Mouse (Mus musculus): ENCODE data around the gene Bub1b. TPM values are rescaled to one million over a fixed set of nuclear protein-coding genes. Genes with fewer than 3 reads are reported as not detected.

Bub1b gene
- total RNA-seq, 4 experiments from 2014 or later = 0.56 to 0.94 (median 0.60) TPM

DNA sequence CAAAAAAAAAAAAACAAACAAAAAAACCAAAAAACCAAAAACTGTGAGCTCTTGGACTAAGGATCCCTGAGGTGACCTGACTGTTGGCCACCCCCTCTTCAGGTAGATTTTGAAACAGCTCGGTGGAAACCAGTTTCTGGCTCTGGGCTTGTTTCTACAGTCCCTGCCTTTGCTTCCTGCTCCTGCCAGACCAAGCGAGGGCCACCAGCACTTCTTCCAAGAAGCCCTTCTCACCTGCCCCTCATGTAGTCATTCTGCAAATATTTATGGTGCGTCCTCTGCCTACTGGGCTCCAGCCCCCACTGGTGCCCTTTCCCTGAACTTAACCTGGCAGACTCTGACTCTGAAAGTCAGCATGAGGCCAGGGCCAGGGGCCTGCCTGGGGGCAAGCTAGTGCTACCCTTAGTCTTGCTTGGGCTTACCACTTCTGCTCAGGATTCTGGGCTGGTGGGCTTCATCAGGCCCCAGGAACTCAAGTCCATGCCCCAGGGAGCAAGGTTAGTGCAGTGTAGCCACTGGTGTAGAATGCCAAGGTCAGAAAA is 67.0 kb downstream of the Bub1b start:
- DNase-seq (ENCODE audit: low spot score) = no peak

DNA sequence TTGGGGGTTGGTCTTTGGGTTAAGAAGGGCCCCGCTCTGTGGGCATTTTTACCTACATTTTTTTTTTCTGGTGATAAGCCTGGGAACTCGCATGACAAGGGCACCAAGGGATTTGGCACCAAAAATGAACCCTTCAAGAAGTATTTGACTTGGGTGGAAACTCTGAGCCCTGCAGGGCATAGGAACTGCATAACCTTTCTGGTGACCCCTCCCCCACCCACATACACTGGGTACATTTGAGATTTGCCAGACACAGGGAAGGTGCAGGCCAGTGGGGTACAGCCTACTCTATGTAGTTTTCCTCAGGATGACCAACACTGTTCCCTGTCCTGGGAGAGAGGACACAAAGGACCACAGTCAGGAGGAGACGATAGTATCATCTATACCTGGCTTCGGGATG is 67.6 kb downstream of the Bub1b start:
- no peak for DNase-seq (ENCODE audit: low spot score)

DNA sequence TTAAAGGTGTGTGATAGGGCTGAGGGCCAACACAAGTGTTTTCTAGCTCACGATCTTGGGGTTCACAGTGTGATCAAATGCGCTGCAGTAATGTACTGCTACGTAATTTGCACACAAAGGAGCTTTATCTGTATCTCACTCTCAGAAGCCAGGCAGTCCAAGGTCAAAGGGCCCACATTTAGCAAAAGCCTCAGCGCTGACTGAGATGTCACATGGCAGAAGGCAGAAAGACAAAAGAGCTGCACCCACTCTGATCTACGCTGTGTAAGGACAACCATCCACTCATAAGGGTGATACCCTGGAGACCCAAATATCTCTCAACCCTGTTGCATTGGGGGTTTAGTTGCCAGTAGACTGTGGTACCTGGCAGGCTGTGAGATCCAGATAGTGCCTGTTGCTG is 69.2 kb downstream of the Bub1b start:
- DNase-seq (ENCODE audit: low spot score) = no peak

DNA sequence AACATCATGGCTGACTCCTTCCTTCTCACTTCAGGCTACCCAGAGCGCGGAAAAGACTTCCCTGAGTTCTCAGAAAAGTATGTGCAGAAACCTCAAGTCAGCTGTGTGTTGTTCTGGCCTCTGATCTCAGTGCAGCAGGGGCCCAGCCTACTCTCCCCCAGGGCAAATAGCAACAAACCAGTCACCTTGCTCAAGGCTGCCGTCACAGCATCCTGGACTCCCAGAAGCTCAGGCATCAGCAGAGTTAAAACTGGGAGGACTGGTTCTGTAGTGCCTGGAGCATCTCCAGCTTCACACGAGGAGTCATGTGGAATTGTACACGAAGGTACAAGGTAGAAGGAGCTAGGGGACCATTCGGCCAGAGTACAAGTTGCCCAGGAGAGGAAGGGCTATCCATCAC is 71.2 kb downstream of the Bub1b start:
- no peak for DNase-seq (ENCODE audit: low spot score)

DNA sequence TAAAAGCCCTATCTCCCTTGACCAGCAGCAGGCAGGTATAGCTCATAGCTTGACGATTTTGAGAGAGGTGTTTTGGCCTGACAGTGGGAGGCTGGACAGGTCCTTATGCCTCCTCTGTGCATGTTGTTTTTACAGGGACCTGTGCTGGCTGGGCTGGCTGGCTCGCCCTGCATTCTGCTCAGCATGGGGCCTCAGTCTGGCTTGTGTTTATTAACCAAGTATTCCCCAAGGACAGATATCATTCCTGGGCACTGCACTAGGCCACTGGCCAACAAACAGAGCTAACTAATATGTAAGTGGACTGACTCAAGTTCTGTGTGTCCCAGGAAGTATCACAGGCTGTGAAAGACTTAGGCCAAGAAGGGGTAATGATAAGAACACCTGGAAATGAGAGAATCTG is 71.8 kb downstream of the Bub1b start:
- no peak for DNase-seq (ENCODE audit: low spot score)

DNA sequence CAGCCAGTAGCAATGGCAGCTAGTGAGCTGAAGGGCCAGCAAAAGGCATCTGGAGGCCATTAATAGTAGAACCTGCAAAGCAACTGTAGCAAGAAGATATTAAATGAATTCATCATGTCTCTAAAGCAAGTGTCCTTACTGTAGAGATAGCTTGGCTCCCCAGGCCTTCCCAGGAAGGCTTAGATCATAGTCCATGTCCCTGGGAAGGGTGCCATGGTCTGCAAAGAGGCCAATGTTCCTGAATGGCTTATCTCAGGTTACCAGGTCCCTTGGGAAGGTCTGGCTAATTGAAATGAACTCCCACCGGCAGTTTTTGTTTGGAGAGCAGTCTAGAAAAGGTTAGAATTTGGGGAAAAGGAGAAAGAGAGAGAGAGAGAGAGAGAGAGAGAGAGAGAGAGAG is 73.7 kb downstream of the Bub1b start:
- DNase-seq (ENCODE audit: low spot score) = no peak

DNA sequence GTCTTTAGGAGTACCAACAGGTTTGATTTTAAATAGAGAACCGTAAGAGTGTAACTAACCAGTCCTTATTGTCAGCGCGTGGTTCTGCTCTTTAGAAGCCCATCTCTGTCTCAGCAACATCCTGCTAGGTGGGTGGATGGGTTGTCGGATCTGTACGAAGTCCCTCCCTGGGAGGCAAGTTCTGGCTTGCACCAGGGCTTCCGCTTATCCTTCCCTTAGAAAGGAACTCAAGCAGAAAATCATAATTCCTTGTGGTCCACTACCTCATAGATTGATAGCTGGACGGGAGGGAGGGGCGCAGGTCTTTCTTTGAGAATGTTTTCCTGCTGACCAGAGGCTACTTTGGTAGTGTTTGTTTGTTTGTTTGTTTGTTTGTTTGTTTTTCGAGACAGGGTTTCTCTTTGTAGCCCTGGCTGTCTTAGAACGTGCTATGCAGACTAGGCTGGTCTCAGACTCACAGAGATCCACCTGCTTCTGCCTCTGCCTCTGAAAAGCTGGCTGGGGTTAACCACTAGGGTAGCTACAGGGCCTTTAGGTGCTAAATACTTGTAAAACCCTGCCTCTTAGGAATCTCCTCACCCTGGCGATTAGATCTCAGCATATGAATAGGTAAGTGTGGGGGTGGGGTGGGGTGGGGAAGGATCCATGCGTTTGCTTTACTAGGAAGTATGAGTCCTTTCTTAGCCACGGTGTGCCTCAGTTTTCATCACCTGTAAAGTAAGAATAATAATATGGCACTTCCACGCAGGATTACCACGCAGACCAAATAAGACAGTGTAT is 75.9 kb downstream of the Bub1b start:
- DNase-seq (ENCODE audit: low spot score) = no peak

DNA sequence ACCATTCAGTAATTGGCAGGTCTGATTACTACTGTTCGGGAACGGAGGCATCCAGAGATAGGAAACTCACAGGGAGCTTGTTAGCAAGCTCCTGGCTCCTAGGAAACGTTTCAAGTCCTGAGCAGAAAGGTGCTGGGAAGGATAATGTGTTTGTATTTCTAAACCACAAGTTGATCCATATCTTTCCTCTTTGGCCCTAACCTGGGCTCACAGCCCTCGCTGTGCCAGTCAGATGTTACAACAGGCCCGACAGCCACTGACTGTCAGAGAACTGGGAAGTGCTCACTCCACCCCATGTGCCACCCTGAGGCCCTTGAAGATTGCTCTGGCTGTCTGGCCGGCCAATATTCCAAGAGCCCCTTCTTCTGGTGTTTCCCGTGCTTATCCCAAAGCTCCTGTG is 76.5 kb downstream of the Bub1b start:
- no peak for DNase-seq (ENCODE audit: low spot score)

DNA sequence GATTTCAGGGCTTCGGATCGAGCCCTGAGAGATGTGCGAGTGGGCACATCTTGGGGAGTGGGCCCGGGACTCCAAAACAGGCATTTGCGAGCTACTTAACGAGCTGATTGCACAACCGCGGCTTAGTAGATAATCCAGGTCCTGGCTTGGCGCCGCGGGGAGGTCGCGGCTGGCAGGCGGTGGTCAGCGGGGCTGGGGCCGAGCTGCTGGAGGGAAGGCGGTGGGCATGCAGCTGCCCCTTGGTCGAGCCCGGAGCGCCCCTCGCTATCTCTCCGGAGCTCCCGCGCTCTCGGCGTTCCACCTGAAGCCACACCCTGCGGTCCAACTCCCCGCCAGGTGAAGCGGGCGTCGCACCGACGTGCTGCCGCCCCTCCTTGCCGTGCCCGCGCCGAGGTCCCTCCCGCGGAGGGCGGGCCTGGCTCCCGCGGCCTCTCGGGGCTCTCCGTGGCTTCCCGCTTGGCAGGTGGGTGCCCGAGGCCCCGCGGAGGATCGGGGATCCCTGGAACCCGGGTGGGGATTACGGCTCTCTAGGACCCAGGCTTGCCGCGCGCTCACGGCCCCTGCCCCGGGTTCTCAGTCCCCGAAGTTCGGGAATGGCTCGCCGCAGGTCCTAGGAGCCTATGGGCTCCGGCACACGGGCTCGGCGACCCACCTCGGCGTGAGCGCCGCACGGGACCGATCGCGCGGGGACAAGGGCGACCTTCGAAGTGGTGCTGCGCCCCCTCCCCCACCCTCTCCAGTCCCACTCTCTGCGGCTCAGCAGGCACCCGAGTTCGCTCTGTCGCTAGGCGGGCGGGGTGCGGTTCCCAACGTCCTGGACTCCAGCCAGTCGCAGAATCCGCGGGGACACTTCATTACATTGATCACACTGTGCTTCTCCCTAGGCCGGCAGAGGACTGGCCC is 79.1 kb downstream of the Bub1b start:
- DNase-seq (ENCODE audit: low spot score) = no peak

DNA sequence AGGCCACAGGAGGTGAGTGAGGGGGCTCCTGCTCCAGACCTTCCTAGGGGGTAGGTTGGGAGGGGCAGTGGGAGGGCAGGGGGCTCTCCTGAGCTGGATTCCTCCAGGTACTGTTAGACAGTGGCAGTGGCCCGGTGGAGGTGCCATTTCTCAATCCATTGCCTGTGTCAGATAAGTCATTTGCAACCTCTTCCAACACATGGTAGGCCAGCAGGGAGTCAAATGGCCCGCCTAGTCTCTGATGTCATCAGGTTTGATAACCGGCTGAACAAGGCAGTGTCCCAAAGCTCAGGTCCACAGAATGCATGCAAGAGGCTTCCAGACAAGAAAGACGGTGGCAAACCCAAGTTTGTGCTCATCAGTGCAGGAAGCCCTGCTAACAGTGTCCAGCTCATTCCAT is 79.8 kb downstream of the Bub1b start:
- no peak for DNase-seq (ENCODE audit: low spot score)

DNA sequence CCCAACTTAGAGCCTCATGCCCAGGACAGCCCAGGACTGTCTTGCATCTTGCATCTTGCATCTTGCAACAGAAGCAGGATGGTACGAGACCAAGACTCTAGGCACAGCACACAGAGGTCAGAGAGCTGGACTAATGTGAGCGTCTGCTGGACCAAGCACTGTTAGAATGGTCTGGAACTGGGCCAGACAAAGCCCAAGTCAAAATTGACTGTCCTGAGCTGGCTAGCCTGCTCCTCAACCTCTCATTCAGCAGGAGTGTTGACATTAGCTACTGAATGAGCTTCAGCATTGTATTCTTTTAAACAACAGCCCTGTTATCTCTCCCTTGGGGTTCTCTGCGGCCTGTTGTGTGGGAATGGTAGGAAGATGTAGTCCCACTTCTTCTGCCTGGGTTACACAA is 81.6 kb downstream of the Bub1b start:
- DNase-seq (ENCODE audit: low spot score) = no peak

DNA sequence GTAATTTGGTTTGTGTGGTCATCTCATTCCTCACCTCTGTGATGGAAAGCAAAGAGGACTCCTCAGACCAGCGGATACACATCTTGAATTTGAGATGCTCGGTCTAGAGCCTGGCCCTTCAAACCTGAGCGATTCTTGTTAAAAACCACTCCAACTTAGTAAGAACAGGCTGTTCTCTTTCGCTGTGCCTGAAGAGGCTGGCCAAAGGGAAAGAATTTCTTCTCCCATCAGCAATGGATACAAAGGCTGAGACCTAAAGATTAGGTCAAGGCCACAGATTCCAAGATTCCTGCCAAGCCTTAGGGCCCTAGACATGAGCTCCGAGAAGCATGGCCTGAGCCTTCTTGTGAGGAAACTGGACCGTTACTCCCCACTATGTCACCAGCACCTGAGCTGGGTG is 82.9 kb downstream of the Bub1b start:
- DNase-seq (ENCODE audit: low spot score) = no peak

DNA sequence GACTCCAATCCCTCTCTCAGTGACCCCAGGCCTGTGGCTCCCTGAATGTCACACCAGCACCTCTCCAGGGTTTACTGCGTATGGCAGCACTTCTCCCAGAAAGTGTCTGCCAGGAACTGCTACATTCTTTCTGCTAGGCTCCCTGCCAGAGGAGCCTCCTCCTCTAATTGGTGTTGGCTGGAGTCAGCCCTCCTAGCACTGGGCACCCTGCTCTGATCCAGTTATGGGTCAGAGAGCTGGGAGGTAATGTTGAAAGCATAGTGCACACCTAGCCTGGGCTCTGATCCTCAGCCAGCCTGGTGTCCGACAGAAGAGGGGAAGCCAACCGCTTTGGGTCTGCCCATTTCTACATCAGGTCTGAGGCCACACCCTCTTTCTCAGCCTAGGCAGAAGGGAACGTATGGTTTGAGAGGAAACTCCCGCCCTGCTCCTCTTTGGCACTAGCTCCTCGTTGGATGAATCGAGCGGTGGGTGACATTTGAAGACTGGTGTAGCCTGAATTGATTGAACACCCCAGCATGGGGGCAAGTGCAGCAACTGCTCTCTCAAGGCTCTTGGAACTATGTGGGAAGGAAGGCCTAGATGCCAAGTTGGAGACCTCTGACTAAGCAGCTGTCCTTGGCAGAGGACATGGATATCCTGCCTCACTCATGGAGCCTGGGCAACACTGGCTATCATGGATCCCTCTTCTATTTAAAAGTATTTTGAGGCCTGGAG is 84.7 kb downstream of the Bub1b start:
- DNase-seq (ENCODE audit: low spot score) = no peak

DNA sequence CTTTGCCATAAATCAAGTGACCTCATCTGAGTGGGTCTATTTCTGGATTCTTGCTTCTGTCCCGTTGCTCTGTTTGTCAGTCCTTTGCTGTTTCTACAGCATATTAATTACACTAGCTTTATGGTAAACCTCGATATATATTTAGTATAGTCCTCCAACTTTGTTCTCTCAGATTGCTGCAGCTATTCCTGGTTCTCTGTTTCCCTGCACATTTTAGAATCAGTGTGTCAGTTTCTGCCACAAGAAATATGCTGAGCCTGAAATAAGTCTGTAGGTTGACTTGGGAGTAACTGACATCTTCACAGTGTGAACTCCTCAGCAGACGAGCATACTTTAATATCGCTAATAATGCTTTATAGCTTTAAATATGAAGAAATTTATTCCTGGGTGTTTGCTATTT is 87.1 kb downstream of the Bub1b start:
- DNase-seq (ENCODE audit: low spot score) = no peak

DNA sequence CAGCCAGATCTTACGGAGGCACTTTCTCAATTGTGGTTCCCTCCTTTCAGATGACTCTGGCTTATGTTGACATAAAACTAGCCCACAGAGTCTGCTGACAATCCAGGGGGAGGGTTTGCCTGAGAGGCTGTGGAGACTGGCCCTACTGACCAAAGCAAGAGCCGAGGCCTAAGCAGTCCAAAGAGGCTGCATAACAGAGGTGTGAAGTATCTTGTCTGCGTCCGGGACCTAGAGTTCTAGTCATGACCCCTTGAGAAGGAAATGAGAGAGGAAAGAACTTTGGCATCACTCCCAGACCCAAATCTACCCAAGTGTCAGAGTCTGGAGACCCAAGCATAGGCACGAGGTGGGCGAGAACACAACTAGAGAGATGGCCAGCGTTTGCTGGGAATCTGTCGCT is 88.7 kb downstream of the Bub1b start:
- no peak for DNase-seq (ENCODE audit: low spot score)

DNA sequence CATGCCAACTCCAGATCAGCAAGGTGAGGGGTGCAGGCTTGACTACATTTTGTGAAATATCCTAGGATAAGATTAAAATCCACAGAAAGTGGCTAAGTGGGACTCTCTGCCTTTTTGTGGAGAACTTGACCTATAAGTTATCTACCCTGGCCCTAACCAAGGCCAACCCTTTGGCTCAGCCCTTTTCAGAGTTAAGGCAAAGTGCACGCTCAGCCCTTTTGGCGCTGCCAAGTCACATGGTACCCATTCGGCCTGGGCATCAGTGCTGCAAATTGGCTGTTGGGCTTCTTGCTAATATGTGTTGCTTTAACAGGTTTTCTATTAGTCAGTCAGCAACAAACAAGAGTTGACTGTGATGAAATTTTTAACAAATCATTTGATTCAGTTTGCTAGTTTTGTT is 89.8 kb downstream of the Bub1b start:
- no peak for DNase-seq (ENCODE audit: low spot score)

DNA sequence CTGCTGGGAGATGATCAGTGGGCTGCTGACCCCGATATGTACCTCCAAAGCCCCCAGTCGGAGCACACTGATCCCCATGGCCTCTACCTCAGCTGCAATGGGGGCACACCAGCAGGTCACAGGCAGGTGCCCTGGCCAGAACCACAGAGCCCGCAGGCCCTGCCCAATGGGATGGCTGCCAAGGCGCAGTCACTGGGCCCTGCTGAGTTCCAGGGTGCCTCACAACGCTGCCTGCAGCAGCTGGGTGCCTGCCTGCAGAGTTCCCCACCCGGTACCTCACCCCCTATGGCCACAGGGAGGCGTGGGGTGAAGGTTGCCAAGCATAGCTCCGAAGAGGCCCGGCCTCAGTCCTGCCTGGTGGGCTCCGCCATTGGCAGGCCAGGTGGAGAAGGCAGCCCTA is 91.9 kb downstream of the Bub1b start:
- no peak for DNase-seq (ENCODE audit: low spot score)

Other genes with a start within 250 kb of the Bub1b start
- under 1 TPM in 2 of 4 experiments, not detected in 2; 0.08 to 0.11 TPM for gene Gpr176, start 224.8 kb upstream of the Bub1b start, total RNA-seq (2022)
- 1 to 10 TPM; 4.7 to 6.0 (median 5.6) TPM for gene Eif2ak4, start 209.6 kb upstream of the Bub1b start, total RNA-seq (2022)
- 100 to 1,000 TPM; 124 to 135 (median 133) TPM for gene Srp14, start 118.5 kb upstream of the Bub1b start, total RNA-seq (2022)
- 1 to 10 TPM; 2.8 to 9.8 (median 7.7) TPM for gene Bmf, start 48.5 kb upstream of the Bub1b start, total RNA-seq (2022)
- 10 to 100 TPM in 3 of 4 experiments, 1 to 10 TPM in 1; 7.5 to 13.4 (median 11.4) TPM for gene Pak6, start 65.1 kb downstream of the Bub1b start, total RNA-seq (2022)
- 1 to 10 TPM; 1.0 to 3.1 (median 1.7) TPM for gene Ankrd63, start 105.8 kb downstream of the Bub1b start, total RNA-seq (2022)
- gene Plcb2, start 130.2 kb downstream of the Bub1b start, total RNA-seq (2022) = 1 to 10 TPM; 2.2 to 3.3 (median 2.5) TPM
- 10 to 100 TPM; 33.0 to 45.2 (median 33.9) TPM for gene Inafm2, start 147.5 kb downstream of the Bub1b start, total RNA-seq (2022)
- gene Ccdc9b, start 164.4 kb downstream of the Bub1b start, total RNA-seq (2022) = 10 to 100 TPM; 24.6 to 38.6 (median 29.6) TPM
- not detected for gene Phgr1, start 174.6 kb downstream of the Bub1b start, total RNA-seq (2022)
- under 1 TPM in 3 of 4 experiments, not detected in 1; 0.09 to 0.14 (median 0.09) TPM for gene Disp2, start 181.5 kb downstream of the Bub1b start, total RNA-seq (2022)
- 1 to 10 TPM in 2 of 4 experiments, under 1 TPM in 2; 0.22 to 1.1 (median 0.79) TPM for gene Knstrn, start 215.8 kb downstream of the Bub1b start, total RNA-seq (2022)